ENCODE assay signal across 27 mouse cellular contexts in the genomic region with DNA sequence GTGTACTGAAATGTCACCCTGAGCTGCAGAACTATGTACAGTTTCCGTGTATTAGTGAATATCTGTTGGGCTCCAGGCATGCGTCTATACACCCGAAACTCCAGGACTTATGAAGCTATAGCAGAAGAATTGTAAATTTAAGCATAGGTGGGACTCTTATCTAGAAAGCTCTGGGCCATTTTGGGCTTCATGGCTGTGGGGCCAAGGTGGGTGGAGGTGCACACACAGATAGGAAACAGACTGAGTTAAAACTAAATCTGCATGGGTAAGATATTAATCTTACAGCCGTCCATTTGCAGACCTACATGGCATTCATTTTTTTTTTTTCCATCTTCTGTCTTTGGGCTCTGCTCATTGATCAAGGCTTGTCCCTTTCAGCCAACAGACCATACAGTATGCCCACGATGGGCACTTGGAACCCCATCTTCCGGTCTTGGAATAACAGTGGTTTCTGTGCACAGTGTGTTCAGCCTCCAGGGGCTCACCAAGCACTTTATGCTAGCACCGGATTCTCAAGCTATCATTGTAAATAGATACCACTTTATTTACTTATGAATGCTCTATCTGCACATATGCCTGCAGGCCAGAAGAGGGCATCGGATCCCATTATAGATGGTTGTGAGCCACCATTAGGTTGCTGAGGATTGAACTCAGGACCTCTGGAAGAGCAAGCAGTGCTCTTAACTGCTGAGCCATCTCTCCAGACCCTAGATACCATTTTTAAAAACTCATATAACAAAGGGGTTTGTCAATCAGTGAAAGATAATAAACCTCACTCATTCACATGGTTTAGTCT. TPM values are rescaled to one million over a fixed set of nuclear protein-coding genes. Genes with fewer than 3 reads are reported as not detected.
A peak's percentile ranks its signal among the peaks of the same experiment; 100 is the strongest.
DNase-seq lines count a peak whose midpoint lies in the region; ATAC-seq and TF ChIP-seq lines count a peak whose summit lies in the region.
"Had no signal": no experiment of that assay in that cellular context is flagged by ENCODE, and none has a peak within 500 bp of the region (broad histone marks: within the 10 kb centered on the region; RNA-seq: fewer than 3 reads in every experiment).

No protein-coding gene starts in this region.

- no peak for TF ChIP-seq EP300 in stomach, postnatal 0 days (optimal IDR thresholded peaks at IDR 0.05)

- DNase-seq in midbrain, postnatal 0 days (ENCODE audit: low spot score), result no peak
- DNase-seq in midbrain, embryonic 11.5 days (ENCODE audit: low spot score, missing footprints), result no peak
- DNase-seq in liver, embryonic 11.5 days (ENCODE audit: low spot score), result no peak
- DNase-seq in stomach, postnatal 0 days (ENCODE audit: low spot score), result no peak
- DNase-seq in frontal cortex, postnatal 36 days (ENCODE audit: low spot score in 2 of 2), result no peak
- DNase-seq: cerebellum, adult 11 months; layer of hippocampus, postnatal 36 days; right cerebral cortex, adult 18-20 months had no signal

- H3K4me2 ChIP-seq in intestine, postnatal 0 days (replicated peaks; ENCODE audit: low read depth), result no peak overlapping the region
- no peak overlapping the region for H3K4me2 ChIP-seq in intestine, embryonic 15.5 days (replicated peaks)
- H3K4me2 ChIP-seq in midbrain, postnatal 0 days (ENCODE audit: low read depth, low read length, poor library complexity, severe bottlenecking), result no peak overlapping the region
- H3K4me2 ChIP-seq in midbrain, embryonic 11.5 days, result no peak overlapping the region
- H3K4me2 ChIP-seq in liver, embryonic 11.5 days, result no peak overlapping the region
- H3K4me2 ChIP-seq in stomach, postnatal 0 days (replicated peaks; ENCODE audit: low read depth), result no peak overlapping the region
- H3K4me2 ChIP-seq: embryonic facial prominence, embryonic 12.5 days; forebrain, embryonic 13.5 days; hindbrain, embryonic 15.5 days; limb, embryonic 13.5 days; neural tube, embryonic 15.5 days had no signal

- ATAC-seq in intestine, postnatal 0 days, result no peak
- ATAC-seq in intestine, embryonic 15.5 days, result no peak
- no peak for ATAC-seq in midbrain, postnatal 0 days (ENCODE audit: low FRiP score)
- ATAC-seq in midbrain, embryonic 11.5 days (ENCODE audit: low FRiP score), result no peak
- ATAC-seq in liver, embryonic 11.5 days (replicated peaks; ENCODE audit: low FRiP score), result 0 out of 2 replicates have a peak, but pooled peaks have one; percentile 15
- ATAC-seq in stomach, postnatal 0 days (ENCODE audit: low FRiP score, low TSS enrichment), result no peak
- ATAC-seq in erythroid progenitor cell, adult 5-6 weeks (replicated peaks; ENCODE audit: low FRiP score, poor library complexity, severe bottlenecking), result no peak
- ATAC-seq: forebrain, embryonic 13.5 days; midbrain, embryonic 16.5 days had no signal

- 88% methylated on average over 8 of the region's 8 CpGs for WGBS in intestine, postnatal 0 days
- WGBS in intestine, embryonic 15.5 days, result 90% methylated on average over 8 of the region's 8 CpGs
- WGBS in midbrain, postnatal 0 days, result 92% methylated on average over 8 of the region's 8 CpGs
- 91% methylated on average over 8 of the region's 8 CpGs for WGBS in midbrain, embryonic 11.5 days
- 83% methylated on average over 8 of the region's 8 CpGs for whole genome bisulfite sequencing in liver, embryonic 11.5 days
- WGBS in stomach, postnatal 0 days, result 90% methylated on average over 8 of the region's 8 CpGs

- H3K27me3 ChIP-seq in intestine, postnatal 0 days (replicated peaks; ENCODE audit: control insufficient read depth, insufficient read depth, low read length), result no peaks in the 10 kb centered on the region
- H3K27me3 ChIP-seq in intestine, embryonic 15.5 days (replicated peaks), result no peaks in the 10 kb centered on the region
- H3K27me3 ChIP-seq in midbrain, postnatal 0 days (ENCODE audit: insufficient read depth, low read length), result no peaks in the 10 kb centered on the region
- H3K27me3 ChIP-seq in midbrain, embryonic 11.5 days (ENCODE audit: control insufficient read depth, insufficient read depth, low read length), result peaks cover 4% of the 10 kb centered on the region; the same call in 1 of the 2 replicates
- H3K27me3 ChIP-seq in liver, embryonic 11.5 days (replicated peaks; ENCODE audit: control insufficient read depth, insufficient read depth, low read length), result no peaks in the 10 kb centered on the region
- no peaks in the 10 kb centered on the region for H3K27me3 ChIP-seq in stomach, postnatal 0 days (ENCODE audit: control insufficient read depth, insufficient read depth, low read length)
- H3K27me3 ChIP-seq: hindbrain, embryonic 15.5 days; neural tube, embryonic 15.5 days had no signal

- no peaks in the 10 kb centered on the region for H3K36me3 ChIP-seq in intestine, postnatal 0 days (ENCODE audit: control insufficient read depth, insufficient read depth)
- no peaks in the 10 kb centered on the region for H3K36me3 ChIP-seq in intestine, embryonic 15.5 days
- H3K36me3 ChIP-seq in midbrain, postnatal 0 days (ENCODE audit: insufficient read depth, low read length), result no peaks in the 10 kb centered on the region
- H3K36me3 ChIP-seq in midbrain, embryonic 11.5 days (ENCODE audit: control insufficient read depth, insufficient read depth, low read length), result no peaks in the 10 kb centered on the region
- no peaks in the 10 kb centered on the region for H3K36me3 ChIP-seq in liver, embryonic 11.5 days (ENCODE audit: control insufficient read depth, insufficient read depth, low read length)
- no peaks in the 10 kb centered on the region for H3K36me3 ChIP-seq in stomach, postnatal 0 days (ENCODE audit: control insufficient read depth, insufficient read depth, low read length)
- H3K36me3 ChIP-seq: embryonic facial prominence, embryonic 12.5 days; heart, embryonic 10.5 days; hindbrain, embryonic 15.5 days; limb, embryonic 13.5 days; neural tube, embryonic 15.5 days had no signal

- no peak overlapping the region for H3K4me3 ChIP-seq in intestine, postnatal 0 days (ENCODE audit: low read depth, low read length)
- no peak overlapping the region for H3K4me3 ChIP-seq in intestine, embryonic 15.5 days (replicated peaks)
- H3K4me3 ChIP-seq in midbrain, postnatal 0 days (ENCODE audit: low read depth, low read length), result no peak overlapping the region
- H3K4me3 ChIP-seq in midbrain, embryonic 11.5 days (ENCODE audit: low read depth, low read length), result no peak overlapping the region
- H3K4me3 ChIP-seq in liver, embryonic 11.5 days (ENCODE audit: low read depth, low read length), result no peak overlapping the region
- H3K4me3 ChIP-seq in stomach, postnatal 0 days (ENCODE audit: low read depth, low read length), result no peak overlapping the region
- H3K4me3 ChIP-seq: embryonic facial prominence, embryonic 12.5 days; forebrain, embryonic 13.5 days; gastrocnemius, adult 2 months; heart, embryonic 10.5 days; hindbrain, embryonic 15.5 days; limb, embryonic 13.5 days; neural tube, embryonic 15.5 days had no signal

- no peak overlapping the region for H3K9ac ChIP-seq in intestine, postnatal 0 days (ENCODE audit: low read depth, low read length)
- no peak overlapping the region for H3K9ac ChIP-seq in intestine, embryonic 15.5 days
- no peak overlapping the region for H3K9ac ChIP-seq in midbrain, postnatal 0 days (replicated peaks; ENCODE audit: low read length, poor library complexity, severe bottlenecking)
- H3K9ac ChIP-seq in midbrain, embryonic 11.5 days (ENCODE audit: low read length), result no peak overlapping the region
- no peak overlapping the region for H3K9ac ChIP-seq in liver, embryonic 11.5 days (ENCODE audit: low read depth, low read length)
- H3K9ac ChIP-seq in stomach, postnatal 0 days (ENCODE audit: low read length), result no peak overlapping the region
- H3K9ac ChIP-seq: embryonic facial prominence, embryonic 12.5 days; forebrain, embryonic 13.5 days; hindbrain, embryonic 15.5 days; limb, embryonic 13.5 days; neural tube, embryonic 15.5 days had no signal

- H3K4me1 ChIP-seq in intestine, postnatal 0 days (replicated peaks; ENCODE audit: control insufficient read depth, insufficient read depth, low read length), result no peaks in the 10 kb centered on the region
- H3K4me1 ChIP-seq in intestine, embryonic 15.5 days (replicated peaks), result peaks cover 7% of the 10 kb centered on the region; the same call in 1 of the 2 replicates
- 0 out of 2 replicates have a peak, but pooled peaks cover 2% of the 10 kb centered on the region for H3K4me1 ChIP-seq in midbrain, postnatal 0 days (ENCODE audit: insufficient read depth, low read length)
- peaks cover 4% of the 10 kb centered on the region; the same call in 1 of the 2 replicates for H3K4me1 ChIP-seq in midbrain, embryonic 11.5 days (ENCODE audit: control insufficient read depth, insufficient read depth, low read length)
- H3K4me1 ChIP-seq in liver, embryonic 11.5 days (replicated peaks; ENCODE audit: control insufficient read depth, insufficient read depth, low read length), result peaks cover 23% of the 10 kb centered on the region
- H3K4me1 ChIP-seq in stomach, postnatal 0 days (replicated peaks; ENCODE audit: control insufficient read depth, insufficient read depth), result no peaks in the 10 kb centered on the region
- H3K4me1 ChIP-seq: embryonic facial prominence, embryonic 12.5 days had no signal

- H3K27ac ChIP-seq in intestine, postnatal 0 days (ENCODE audit: low read depth, low read length), result no peak overlapping the region
- no peak overlapping the region for H3K27ac ChIP-seq in intestine, embryonic 15.5 days
- H3K27ac ChIP-seq in midbrain, postnatal 0 days (ENCODE audit: low read depth, low read length), result no peak overlapping the region
- H3K27ac ChIP-seq in midbrain, embryonic 11.5 days (ENCODE audit: low read depth, low read length), result no peak overlapping the region
- no peak overlapping the region for H3K27ac ChIP-seq in liver, embryonic 11.5 days (ENCODE audit: low read depth, low read length)
- H3K27ac ChIP-seq in stomach, postnatal 0 days (replicated peaks), result no peak overlapping the region
- H3K27ac ChIP-seq: embryonic facial prominence, embryonic 12.5 days; forebrain, embryonic 13.5 days; gastrocnemius, adult 2 months; hindbrain, embryonic 15.5 days; limb, embryonic 13.5 days; neural tube, embryonic 15.5 days had no signal

- TF ChIP-seq CTCF in intestine, postnatal 0 days (IDR thresholded peaks at IDR 0.05; ENCODE audit: low read depth), result peak; percentile 43
- TF ChIP-seq CTCF in midbrain, postnatal 0 days (IDR thresholded peaks at IDR 0.05), result peak; percentile 20; the same call in 1 of the 2 replicates
- peak; percentile 38; the same call in 1 of the 2 replicates for TF ChIP-seq CTCF in stomach, postnatal 0 days (IDR thresholded peaks at IDR 0.05; ENCODE audit: low read depth)

- H3K9me3 ChIP-seq in intestine, postnatal 0 days (ENCODE audit: control insufficient read depth), result no peaks in the 10 kb centered on the region
- no peaks in the 10 kb centered on the region for H3K9me3 ChIP-seq in intestine, embryonic 15.5 days
- H3K9me3 ChIP-seq in midbrain, postnatal 0 days (ENCODE audit: low read length), result no peaks in the 10 kb centered on the region
- H3K9me3 ChIP-seq in midbrain, embryonic 11.5 days (ENCODE audit: control insufficient read depth, low read length), result no peaks in the 10 kb centered on the region
- H3K9me3 ChIP-seq in liver, embryonic 11.5 days (ENCODE audit: control insufficient read depth, low read length), result no peaks in the 10 kb centered on the region
- H3K9me3 ChIP-seq in stomach, postnatal 0 days (ENCODE audit: control insufficient read depth, low read length), result no peaks in the 10 kb centered on the region
- H3K9me3 ChIP-seq: embryonic facial prominence, embryonic 12.5 days; forebrain, embryonic 13.5 days; heart, embryonic 10.5 days; hindbrain, embryonic 15.5 days; limb, embryonic 13.5 days; neural tube, embryonic 15.5 days had no signal

RNA-seq across cellular contexts. Expression of a gene that starts 17.9 kb away (rescaled TPM):
- 22.7 and 23.8 TPM in 2 replicates for polyA plus RNA-seq in intestine, postnatal 0 days (2015; fragmentation: Nextera tagmentation; extraction: Ambion mirVana)
- 38.4 and 38.9 TPM in 2 replicates for polyA plus RNA-seq in intestine, embryonic 15.5 days (2015; fragmentation: Nextera tagmentation; extraction: Ambion mirVana)
- total RNA-seq in midbrain, postnatal 0 days (2014; rRNA removed), result 156 and 182 TPM in 2 replicates
- 39.6 and 40.1 TPM in 2 replicates for polyA plus RNA-seq in midbrain, postnatal 0 days (2015; fragmentation: Nextera tagmentation; extraction: Ambion mirVana)
- polyA plus RNA-seq in midbrain, embryonic 11.5 days (2014; fragmentation: Nextera tagmentation; extraction: Ambion mirVana), result 46.8 and 49.0 TPM in 2 replicates
- polyA plus RNA-seq in liver, embryonic 11.5 days (2014; fragmentation: Nextera tagmentation; extraction: Ambion mirVana), result 33.7 and 35.5 TPM in 2 replicates
- polyA plus RNA-seq in stomach, postnatal 0 days (2015; fragmentation: Nextera tagmentation; extraction: Ambion mirVana), result 21.5 and 22.1 TPM in 2 replicates
- 16.6 and 32.7 TPM in 2 replicates for total RNA-seq in erythroid progenitor cell, adult 5-6 weeks (2015; ENCODE audit: low replicate concordance)
- total RNA-seq in erythroid progenitor cell, adult 5-6 weeks (2017; ENCODE audit: low replicate concordance), result 10.1 and 18.6 TPM in 2 replicates

RNA-seq across cellular contexts. Expression of a gene that starts 29.5 kb away (rescaled TPM):
- 50.9 and 54.4 TPM in 2 replicates for polyA plus RNA-seq in intestine, postnatal 0 days (2015; fragmentation: Nextera tagmentation; extraction: Ambion mirVana)
- 3.3 and 3.6 TPM in 2 replicates for polyA plus RNA-seq in intestine, embryonic 15.5 days (2015; fragmentation: Nextera tagmentation; extraction: Ambion mirVana)
- 6.6 and 6.9 TPM in 2 replicates for total RNA-seq in midbrain, postnatal 0 days (2014; rRNA removed)
- polyA plus RNA-seq in midbrain, postnatal 0 days (2015; fragmentation: Nextera tagmentation; extraction: Ambion mirVana), result 5.1 and 6.0 TPM in 2 replicates
- polyA plus RNA-seq in midbrain, embryonic 11.5 days (2014; fragmentation: Nextera tagmentation; extraction: Ambion mirVana), result 2.9 and 4.7 TPM in 2 replicates
- 5.8 and 6.2 TPM in 2 replicates for polyA plus RNA-seq in liver, embryonic 11.5 days (2014; fragmentation: Nextera tagmentation; extraction: Ambion mirVana)
- polyA plus RNA-seq in stomach, postnatal 0 days (2015; fragmentation: Nextera tagmentation; extraction: Ambion mirVana), result 3.2 and 3.5 TPM in 2 replicates
- 2.9 and 5.4 TPM in 2 replicates for total RNA-seq in erythroid progenitor cell, adult 5-6 weeks (2015; ENCODE audit: low replicate concordance)
- total RNA-seq in erythroid progenitor cell, adult 5-6 weeks (2017; ENCODE audit: low replicate concordance), result 0.91 and 3.3 TPM in 2 replicates

RNA-seq across cellular contexts. Expression of a gene that starts 29.7 kb away (rescaled TPM):
- 129 and 143 TPM in 2 replicates for polyA plus RNA-seq in intestine, postnatal 0 days (2015; fragmentation: Nextera tagmentation; extraction: Ambion mirVana)
- polyA plus RNA-seq in intestine, embryonic 15.5 days (2015; fragmentation: Nextera tagmentation; extraction: Ambion mirVana), result 15.4 and 16.6 TPM in 2 replicates
- total RNA-seq in midbrain, postnatal 0 days (2014; rRNA removed), result 11.5 and 22.1 TPM in 2 replicates
- 4.8 and 6.3 TPM in 2 replicates for polyA plus RNA-seq in midbrain, postnatal 0 days (2015; fragmentation: Nextera tagmentation; extraction: Ambion mirVana)
- polyA plus RNA-seq in midbrain, embryonic 11.5 days (2014; fragmentation: Nextera tagmentation; extraction: Ambion mirVana), result 3.6 TPM in 2 replicates
- 52.2 and 58.7 TPM in 2 replicates for polyA plus RNA-seq in liver, embryonic 11.5 days (2014; fragmentation: Nextera tagmentation; extraction: Ambion mirVana)
- polyA plus RNA-seq in stomach, postnatal 0 days (2015; fragmentation: Nextera tagmentation; extraction: Ambion mirVana), result 10.4 and 11.9 TPM in 2 replicates
- 94.7 and 107 TPM in 2 replicates for total RNA-seq in erythroid progenitor cell, adult 5-6 weeks (2015; ENCODE audit: low replicate concordance)
- 35.6 and 52.4 TPM in 2 replicates for total RNA-seq in erythroid progenitor cell, adult 5-6 weeks (2017; ENCODE audit: low replicate concordance)

RNA-seq across cellular contexts. Expression of a gene that starts 29.9 kb away (rescaled TPM):
- 0.08 TPM in 1 of 2 replicates, not detected in the other for polyA plus RNA-seq in intestine, postnatal 0 days (2015; fragmentation: Nextera tagmentation; extraction: Ambion mirVana)
- not detected in 2 replicates for polyA plus RNA-seq in intestine, embryonic 15.5 days (2015; fragmentation: Nextera tagmentation; extraction: Ambion mirVana)
- total RNA-seq in midbrain, postnatal 0 days (2014; rRNA removed), result not detected in 2 replicates
- polyA plus RNA-seq in midbrain, postnatal 0 days (2015; fragmentation: Nextera tagmentation; extraction: Ambion mirVana), result not detected in 2 replicates
- polyA plus RNA-seq in midbrain, embryonic 11.5 days (2014; fragmentation: Nextera tagmentation; extraction: Ambion mirVana), result not detected in 2 replicates
- not detected in 2 replicates for polyA plus RNA-seq in liver, embryonic 11.5 days (2014; fragmentation: Nextera tagmentation; extraction: Ambion mirVana)
- polyA plus RNA-seq in stomach, postnatal 0 days (2015; fragmentation: Nextera tagmentation; extraction: Ambion mirVana), result not detected in 2 replicates
- total RNA-seq in erythroid progenitor cell, adult 5-6 weeks (2015; ENCODE audit: low replicate concordance), result not detected in 2 replicates
- not detected in 2 replicates for total RNA-seq in erythroid progenitor cell, adult 5-6 weeks (2017; ENCODE audit: low replicate concordance)
- total RNA-seq: adrenal gland, adult 18-20 months; adrenal gland, postnatal 4 days; gastrocnemius, adult 2 months; gastrocnemius, postnatal 4 days; layer of hippocampus, adult 8-10 months; layer of hippocampus, postnatal 36 days; left cerebral cortex, postnatal 25 days had no signal
- polyA plus RNA-seq: embryonic facial prominence, embryonic 12.5 days; forebrain, embryonic 13.5 days; heart, embryonic 10.5 days; heart, postnatal 0 days; hindbrain, embryonic 15.5 days; kidney, embryonic 16.5 days; limb, embryonic 13.5 days; midbrain, embryonic 16.5 days; small intestine, adult 2 months had no signal
